Mouse (Mus musculus) erythroid progenitor cell, adult 5-6 weeks (primary cell): ENCODE results near the gene Hba-x. TPM values are rescaled to one million over a fixed set of nuclear protein-coding genes. Genes with fewer than 3 reads are reported as not detected.

Source experiments
- ATAC-seq: replicated peaks from 2 replicates; pipeline ENCODE4 v1.8.0; 2016; ENCODE audit warnings: moderate number of reproducible peaks, mild to moderate bottlenecking, moderate TSS enrichment, inconsistent platforms; ENCODE audit not compliant: poor library complexity, low FRiP score, severe bottlenecking
- total RNA-seq, 2 experiments: library from RNA; stranded (forward) in 1 of 2; stranded (reverse) in 1 of 2; fragments of 150-400 nt in 1 of 2; fragments of 186-747, 209-891 nt in 1 of 2; gene quantifications; 2 replicates each; pipeline versions ENCODE4 v1.2.3 to v1.2.4; 2015 to 2017; ENCODE audit warnings: low replicate concordance in 2 of 2

Gene Hba-x
- total RNA-seq, 2 experiments from 2014 or later: not detected

DNA sequence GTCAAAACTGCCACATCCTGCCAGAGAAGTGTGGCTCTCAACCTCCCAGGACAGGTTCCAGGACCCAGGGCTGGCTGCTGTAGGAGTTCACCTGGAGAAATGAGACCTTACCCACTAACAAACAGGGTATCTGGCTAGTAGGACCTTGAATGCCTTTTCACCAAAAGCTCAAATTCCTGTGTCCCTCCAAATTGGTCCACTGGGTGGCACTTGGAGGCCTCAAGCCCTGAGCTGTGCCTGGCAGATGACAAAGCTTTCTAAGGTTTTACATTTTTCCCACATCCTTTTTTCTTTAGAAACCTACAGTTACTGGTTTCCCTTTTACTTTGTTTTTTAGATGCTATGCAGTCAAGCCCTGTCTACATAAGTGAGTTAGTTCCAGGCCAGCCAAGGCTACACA is 29.1 kb upstream of the Hba-x start:
- ATAC-seq: 0 out of 2 replicates have a peak, but pooled peaks have one; percentile 11

DNA sequence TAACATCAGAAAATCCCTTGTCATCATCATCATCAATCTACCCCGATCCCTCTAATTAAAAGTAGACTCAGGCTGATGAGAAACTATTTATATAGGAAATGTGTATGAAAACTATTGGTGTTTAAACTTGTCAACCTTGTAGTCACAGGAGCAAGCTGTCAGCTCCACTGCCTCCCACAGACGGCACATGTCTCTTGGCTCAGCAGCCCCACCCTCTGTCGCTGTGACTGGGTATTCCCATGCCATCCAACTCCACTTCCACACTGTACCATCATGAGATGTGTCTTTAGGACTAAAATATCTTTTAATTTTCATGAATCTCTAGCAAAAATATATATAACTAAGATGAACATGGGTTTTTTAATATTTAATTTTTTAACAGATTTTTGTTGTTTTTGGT is 27.9 kb upstream of the Hba-x start:
- ATAC-seq: no peak

DNA sequence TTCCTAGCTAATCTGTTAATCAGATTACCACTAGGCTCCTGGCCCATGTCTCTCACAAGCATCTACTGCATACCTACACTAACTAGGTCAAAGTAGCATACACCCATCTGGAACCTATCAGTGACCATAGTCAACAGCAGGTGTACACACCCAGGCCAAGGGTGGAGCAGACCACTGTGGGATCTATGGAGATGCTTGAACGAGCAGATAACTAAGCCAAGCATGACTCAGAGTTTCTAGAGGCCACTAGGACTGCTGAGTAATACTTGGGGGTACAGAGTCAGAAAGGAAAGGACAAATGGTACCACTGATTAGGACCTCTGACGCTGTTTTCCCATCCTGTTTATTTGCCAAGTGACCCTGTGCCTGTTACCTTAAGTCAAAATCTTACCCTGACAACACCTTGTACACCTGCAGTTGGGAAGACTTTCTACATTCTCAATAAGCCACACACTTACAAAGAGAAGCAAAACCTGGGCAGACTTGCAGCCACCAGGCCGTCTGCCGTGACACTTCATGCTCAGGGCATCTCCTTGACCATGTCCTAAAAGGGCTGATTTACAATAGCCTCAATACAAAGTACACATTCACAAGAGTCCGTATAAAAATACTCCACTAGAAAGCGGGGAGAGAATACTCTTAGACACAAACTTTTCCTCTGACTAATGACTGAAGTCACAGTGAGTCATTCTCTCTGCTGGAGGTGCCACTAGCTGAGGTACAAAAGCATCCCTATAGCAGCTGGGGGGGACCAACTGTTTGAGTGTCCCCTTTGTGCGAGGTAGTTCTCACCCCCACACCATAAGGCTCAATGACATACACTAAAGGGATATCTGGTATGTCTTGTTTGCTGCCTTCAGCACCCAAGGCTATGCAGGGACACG is 25.1 kb upstream of the Hba-x start:
- peak; percentile 84 for ATAC-seq

DNA sequence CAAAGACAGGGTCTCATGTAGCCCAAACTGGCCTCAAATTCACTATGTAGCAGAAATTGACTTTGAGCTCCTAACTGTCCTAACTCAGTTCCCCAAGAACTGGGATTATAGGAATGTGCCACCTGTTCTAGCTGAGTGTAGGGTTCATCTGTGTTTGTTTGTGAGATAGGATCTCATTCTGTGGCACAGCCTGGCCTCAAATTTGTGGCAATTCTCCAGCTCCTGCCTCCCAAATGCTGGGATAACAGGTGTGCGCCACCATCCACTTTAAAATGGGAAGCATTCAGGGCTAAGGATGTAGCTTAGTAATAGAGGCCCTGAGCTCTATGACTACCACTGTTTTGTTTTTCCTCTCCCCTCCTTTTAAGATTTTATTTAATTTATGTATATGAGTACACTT is 23.1 kb upstream of the Hba-x start:
- ATAC-seq: no peak

DNA sequence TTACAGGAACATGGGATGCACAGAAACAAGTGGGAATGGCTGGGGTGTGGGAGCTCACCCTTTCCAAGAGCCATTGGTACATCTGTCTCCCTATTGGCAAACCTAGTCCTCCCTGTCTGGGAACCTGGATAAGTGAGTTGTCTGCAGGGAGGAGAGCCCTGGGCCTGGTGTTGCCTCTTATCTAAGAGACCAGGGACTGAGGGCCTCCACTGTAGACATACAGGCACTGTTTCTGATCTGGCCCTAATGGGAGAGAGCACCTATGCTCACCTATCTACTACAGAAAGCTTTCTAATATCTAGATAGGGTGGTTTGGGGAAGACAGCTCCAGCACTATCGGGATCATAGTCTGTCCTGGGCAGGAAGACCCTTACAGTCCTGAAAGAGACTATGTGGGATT is 20.1 kb upstream of the Hba-x start:
- peak; percentile 93 for ATAC-seq

DNA sequence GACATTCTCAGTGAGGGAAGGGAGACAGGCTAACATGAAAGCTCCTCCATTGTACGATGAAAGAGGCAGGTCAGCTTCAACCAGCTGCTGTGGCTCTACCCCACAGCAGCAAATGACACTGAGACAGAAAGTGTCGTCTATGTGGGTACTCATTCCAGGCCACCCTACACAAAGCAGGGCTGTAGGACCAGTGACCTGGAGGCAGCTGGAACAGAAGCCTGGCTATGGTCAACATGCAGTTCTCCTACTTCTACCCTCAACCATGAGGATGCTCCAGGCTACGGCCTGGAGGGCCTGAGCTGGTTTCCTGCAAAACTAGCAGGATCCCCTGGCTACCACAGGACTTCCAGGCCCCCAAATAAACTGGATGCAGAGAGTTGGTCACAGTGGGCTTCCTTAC is 19.6 kb upstream of the Hba-x start:
- ATAC-seq: peak; percentile 0; the same call in 1 of the 2 replicates

DNA sequence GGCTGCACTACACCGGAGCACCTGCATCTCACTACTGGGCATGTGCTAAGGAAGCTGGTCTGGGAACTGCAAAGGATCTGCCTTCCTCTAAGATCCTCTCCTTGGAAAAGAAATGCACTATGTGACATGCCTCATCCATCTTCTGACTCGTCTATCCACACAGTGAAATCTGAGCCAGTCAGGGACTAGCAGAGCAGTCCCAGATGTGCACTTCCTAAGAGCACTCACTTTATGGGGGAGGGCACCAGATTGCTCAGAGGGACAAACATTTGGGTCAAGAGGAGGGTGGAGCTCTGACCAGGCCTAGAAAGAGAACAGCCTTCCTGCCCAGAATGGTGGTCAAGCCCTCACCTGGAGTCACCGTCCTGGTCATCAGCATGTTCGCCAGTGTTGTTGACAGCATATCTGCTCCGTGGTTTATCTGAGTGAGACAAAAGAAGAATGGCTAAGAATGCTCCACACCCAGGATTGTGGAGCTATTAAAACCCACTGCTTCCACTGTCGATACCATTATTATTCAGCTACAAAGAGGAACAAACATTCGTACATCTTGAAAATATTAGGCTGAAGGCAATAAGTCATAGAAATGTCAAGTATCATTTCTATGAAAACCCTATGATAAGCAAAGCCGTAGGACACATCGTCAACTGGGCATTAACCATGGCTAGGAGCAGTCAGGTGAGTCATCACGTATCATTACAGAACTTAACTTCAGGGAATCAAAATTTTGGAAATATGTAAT is 13.4 kb upstream of the Hba-x start:
- ATAC-seq: no peak

DNA sequence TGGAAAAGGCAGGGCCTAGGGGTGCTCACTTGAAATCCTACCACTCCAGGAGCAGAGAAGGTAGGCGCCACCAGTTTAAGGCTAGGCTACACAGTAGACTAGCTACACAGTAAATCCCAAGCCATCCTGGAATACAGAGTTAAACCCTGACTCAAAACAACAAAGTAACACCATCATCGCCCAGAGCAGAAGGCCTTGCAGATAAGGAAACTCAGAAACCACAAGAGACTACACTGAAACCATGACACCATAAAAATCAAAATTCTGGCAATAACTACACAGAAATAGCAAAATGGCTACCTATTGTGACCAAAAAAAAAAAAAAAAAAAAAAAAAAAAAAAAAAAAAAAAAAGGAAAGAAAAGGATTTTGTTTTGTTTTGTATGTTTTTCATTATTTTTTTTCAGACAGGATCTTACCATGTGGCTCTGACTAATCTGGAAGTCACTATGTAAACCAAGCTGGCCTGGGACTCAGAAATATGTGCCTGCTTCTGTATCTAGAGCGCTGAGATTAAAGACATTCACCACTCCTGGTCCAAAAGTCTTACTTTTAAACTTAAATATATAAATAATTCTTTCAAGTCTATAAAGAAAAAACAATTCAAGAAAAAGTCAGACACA is 11.0 kb upstream of the Hba-x start:
- peak; percentile 60 for ATAC-seq

DNA sequence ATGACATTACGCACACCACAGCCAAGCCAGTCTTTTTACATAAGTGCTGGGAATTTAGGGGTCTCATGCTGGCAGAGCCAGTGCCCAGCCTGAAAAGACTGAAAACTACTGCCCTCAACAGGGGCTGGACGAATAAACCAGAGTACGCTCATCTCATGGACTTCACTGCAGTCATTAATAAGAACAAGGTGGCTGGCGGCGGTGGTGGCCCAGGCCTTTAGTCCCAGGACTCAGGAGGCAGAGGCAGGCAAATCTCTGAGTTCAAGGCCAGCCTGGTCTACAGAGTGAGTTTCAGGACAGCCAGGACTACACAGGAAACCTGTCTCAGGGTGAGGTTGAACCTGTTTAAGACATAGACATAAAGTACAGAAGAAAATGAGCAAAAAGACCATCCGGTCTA is 10.0 kb upstream of the Hba-x start:
- ATAC-seq: no peak

DNA sequence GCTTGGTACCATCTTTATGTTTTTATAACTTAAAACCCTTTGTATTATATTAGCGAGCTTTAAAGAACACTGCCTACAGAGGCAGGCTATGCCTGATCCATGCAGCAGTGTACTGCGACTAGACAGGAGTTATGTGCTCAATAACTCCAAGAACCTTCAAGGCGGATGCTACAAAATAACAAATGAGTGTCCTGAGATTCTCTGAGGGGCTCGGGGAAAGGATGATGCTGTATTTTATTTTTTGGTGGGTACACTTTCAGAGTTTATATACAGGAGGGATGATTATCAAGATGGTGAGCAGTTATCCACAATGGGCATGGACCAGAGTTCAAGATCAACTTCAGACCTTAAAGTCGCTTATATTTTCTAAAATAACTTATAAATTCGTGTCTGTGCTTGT is 9.4 kb upstream of the Hba-x start:
- no peak for ATAC-seq

DNA sequence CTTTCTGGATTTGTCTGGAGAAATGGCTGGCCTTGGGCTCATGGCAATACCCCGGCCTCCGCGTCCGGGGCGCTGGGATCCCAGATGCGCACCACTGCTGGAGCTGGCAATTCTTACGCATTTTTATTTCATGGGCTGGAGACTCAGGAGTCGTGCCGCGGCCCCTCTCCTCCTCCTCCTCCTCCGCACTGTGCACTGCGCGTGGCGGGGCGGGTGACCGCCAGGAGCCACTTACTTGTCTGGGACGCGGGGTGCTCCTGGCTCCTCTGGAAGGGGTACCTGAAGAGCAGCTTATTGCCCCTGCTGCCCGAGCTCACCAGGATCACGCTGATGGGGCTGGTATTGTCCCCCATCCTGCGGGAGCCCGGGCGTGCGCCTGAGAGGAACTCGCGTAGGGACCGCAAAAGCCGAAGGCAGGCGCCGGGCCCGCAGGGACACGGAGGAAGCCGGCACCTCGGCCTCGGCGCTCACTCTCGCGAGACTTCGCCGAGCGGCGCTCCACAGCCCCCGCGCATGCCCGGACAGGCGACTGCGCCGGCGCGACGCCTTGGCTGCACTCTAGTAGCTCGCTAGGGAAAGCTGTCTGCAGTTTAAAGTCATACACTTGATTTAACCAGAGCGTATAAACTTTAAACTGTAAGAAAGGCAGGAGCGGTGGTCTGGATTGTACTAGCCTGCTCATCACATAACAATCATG is 8.9 kb upstream of the Hba-x start, which contains the start of gene Nprl3:
Nprl3 (minus strand) TSS at position 520 of the 697 bp plus-strand sequence.
- peak; percentile 73 for ATAC-seq

DNA sequence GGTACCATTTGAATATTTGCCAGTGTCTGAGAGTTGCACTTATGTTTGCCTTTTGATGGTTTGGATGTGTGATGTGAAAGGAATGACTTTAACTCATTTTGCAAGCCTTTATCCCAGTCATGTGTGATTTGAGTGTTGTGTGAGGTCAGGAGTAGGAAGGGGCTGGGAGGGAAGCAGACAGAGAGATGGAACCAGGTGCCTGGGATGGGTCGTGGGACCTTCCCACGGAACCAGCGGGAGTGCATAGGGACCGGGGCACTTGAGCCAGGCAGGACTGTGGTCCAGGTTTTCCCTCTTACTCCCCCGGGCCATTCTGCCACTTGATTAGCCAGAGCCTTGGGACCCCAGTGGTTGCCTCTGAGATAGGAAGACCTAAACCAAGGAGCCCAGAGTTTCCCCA is 8.2 kb upstream of the Hba-x start:
- ATAC-seq: peak; percentile 10

DNA sequence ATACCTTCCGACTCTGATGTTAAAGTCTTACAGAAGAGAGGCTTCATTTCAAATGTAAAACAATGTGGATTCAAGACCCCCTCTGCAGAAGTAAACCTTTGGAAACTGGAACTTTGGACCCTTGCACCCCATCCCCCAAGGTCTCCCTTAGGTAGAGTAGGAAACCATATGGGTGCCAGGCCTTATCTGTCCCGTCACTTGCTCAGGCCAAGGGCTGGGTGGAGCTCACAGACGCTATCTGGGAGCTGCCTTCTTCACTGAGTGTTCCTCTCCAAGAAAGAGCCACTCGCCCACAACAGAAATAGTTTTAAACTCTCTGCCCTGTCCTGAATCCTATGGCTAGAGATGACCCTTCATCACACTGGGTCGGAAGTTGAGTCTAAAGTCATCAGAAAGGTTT is 7.2 kb upstream of the Hba-x start:
- ATAC-seq: peak; percentile 76

DNA sequence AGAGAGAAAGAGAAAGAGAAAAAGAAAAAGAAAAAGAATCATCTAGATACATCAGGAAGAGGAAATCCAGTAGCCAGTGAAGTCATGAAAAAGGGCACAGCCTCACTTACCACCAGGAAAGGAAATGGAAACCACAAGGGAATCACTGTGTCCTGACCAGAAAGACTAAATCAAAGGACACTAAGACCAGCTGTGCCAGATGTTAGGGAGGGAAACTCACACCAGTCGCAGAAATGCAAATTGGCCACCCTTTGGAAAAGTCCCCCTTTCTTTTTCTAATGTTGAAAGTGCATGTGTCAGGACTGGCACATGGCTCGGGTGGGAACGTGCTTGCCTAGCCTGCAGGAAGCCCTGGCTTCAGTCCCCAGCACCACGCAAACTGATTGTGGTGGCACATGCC is 5.0 kb upstream of the Hba-x start:
- no peak for ATAC-seq

DNA sequence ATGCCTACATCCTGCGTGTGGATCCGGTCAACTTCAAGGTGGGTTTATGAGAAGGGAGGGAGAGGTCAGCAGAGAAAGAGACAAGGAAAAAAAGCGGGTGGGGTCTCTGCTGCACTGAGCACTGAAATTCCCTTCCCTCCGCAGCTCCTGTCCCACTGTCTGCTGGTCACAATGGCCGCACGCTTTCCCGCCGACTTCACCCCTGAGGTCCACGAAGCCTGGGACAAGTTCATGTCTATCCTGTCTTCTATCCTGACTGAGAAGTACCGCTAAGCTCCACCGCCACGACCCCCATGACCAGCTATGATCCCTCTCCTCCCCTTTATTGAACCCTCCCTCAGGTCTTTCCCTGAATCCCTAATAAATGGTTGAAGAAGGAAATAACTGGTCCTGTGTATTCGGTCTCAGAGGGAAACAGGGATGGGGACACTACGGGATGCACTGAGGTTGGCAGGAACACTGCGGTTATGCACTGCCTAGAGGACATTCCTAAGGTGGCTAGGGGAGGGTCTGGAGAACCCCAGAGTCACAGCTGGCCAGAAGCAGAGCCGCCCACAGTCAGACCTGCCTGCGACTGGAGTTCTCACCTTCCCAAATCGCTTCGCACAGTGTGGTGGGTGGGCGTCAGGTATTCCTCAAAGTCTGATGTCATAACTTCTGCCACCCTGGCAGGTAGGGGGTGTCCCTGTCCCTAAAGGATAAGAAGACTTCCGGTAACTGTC is 1.7 kb downstream of the Hba-x start:
- ATAC-seq: no peak

DNA sequence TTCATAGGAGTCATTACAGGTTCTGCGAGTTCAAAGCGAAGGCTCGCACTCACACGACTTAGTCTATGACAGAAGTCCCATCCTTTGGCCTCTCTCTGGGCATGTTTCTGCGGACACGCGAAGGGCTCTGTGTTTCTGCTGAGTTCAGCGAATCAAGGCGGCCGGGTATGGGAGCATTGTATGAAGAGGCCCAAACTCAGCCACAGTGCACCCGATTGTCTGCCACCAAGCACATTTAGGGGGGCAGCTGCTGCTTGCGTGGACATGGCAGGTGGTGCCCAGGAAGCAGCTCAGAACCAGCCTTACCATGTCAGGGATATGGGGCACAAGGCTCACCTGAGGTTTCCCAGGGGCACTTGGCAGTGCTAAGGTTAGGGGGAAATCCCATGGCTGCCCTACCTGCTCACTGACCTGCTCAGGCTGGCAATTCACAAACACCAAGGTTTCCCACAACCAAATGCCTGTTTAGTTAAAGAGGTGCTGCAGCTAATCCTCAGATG is 2.3 kb downstream of the Hba-x start:
- ATAC-seq: no peak

DNA sequence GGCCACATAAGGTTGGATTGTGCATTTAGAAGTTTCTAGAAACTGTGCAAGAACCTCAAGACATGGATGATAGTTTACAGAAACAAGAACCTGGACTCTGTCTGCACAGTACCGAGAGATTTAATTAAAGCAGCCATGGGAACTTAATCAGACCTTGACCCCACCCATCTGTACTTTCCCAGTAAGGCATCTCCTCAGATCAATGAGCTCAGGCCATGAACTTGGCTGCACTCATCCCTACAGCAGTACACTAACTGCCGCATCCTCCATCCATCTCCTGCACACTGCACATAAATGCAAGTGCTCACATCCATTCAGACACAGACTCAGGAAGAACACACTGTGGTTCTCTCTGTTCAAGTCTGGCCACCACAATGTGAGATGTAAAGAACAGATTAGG is 4.4 kb downstream of the Hba-x start:
- ATAC-seq: no peak

DNA sequence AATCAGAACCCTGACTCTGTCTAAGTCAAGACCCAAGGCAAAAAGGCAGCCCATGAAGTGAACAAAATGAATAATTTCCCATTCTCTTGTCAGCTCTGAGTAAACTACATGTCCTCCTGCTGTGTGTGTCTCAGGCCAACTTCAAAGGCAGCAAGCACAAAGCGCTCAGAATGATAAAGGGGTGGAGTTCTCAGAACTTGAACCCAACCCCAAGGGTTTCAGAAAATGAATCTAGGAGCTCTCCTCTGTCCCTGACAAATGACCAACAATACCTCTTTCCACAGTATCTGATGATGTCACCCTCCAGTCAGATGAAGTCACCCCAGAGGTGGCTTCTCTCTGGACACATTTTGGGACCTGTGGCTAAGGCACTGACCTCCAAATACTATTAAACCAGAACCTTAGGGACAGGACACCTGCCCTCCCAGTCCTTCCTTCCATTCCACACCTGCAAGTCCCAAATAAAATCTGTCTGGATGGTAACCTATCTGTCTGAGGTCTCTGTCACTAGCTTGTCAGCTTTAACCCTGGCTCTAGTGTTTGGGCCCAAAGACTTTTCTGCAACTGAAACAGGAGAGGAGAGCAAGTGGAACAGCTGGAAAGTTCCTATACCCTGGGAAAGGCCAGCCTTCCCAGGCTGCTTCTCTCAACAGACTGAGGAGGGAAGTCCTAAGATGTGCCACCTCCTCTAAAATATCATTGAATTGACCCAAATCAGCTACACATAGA is 5.4 kb downstream of the Hba-x start:
- no peak for ATAC-seq
